Mouse (Mus musculus) CH12F3 (cell line): ENCODE measurements around the gene Cytip.

Experiments used
- in situ Hi-C: fragments of 300-500 bp; cut with MboI; formaldehyde crosslinking; loops from 2 replicates; pipeline ENCODE4 v1.14.3; 2020; ENCODE audit warnings: low sequenced_read_pairs

Gene Cytip

DNA sequence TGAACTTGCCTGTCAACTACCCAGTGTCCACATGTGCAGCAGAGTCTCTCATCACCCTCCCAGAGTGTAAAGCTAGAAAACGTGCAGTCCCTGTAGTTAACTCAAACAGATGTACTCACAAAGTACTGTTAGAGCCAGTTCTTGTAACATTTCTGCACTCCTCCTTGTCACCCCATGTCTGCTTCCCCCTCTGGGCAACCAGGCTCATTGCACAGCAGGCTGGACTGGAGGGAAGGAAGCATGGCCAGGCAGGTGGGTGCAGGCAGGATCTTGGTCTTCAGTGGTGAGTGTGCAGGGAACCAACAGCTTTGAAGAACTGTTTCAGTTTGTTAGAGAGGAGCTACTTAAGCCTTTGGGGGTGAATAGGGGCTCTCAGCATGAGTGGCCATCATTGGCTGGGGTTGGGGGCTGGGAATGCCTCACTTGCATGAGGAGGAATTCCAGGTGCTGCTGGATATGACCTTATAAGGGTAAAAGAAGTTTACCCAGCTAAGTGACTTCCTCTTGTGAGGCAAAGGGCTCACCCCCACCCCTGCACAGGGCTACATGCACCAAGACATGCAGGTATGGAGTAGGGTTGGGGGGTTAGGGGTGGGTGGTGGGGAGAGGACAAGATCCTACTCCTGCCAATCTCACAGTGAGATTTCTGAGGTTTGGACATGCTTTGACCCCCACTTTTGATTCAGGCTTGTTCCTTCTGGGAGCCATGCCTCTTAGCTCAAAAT is 31.7 kb downstream of the Cytip start:
- in situ Hi-C loops, result no loop called here

DNA sequence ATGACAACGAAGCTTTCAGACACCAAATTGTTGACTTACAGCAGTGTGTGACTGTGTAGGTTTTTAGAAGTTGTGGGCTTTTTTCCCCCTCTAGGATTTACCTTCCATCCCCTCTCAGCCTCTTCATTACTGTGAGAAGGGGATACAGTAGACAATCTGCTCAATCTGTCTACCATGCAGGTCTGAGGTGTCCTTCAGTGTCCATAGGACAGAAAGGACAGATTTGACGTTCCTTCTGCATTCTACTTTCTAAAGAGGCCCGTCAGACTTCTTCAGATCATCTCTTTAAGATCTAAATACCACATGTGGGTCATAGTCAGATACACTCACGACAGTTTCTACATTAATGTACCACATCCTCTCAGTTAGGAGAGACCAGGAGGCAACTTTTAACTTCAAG is 33.5 kb downstream of the Cytip start:
- in situ Hi-C loops, result no loop called here

DNA sequence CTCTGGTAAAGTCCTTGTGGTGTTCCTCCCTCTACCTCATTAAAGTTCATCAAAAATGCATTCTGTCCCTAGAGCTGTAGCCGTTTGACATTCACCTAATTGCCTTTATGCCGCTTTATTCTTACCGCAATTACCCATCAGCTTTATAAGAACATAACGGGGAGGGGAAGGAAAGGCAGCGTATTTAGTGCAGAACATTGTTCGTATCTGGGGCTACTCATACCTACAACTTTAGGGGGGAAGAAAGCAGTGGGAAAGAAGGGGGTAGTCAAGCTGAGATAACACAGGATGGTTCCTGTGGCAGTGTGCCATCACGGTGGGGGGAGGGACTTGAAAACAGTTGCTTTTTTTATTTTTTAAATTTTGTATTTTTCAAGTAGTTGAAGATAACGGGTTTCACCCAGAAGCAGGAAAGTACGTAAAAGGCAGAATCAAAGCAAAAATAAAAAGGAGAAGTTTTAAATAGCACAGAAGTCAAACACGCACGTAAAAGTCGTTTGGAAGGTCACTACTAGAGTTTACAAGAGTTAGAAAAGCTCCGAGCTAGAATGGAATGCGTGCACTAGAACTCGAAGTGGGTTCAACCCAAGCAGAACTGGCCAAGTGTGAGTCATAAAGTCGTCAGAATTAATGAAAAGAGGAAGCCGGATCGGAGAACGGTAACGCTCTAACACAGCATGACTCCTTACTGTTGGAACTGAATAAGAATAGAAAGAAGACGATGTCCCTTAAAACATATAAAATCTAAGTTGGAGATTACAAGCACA is 34.6 kb downstream of the Cytip start:
- in situ Hi-C loops, result no loop called here

DNA sequence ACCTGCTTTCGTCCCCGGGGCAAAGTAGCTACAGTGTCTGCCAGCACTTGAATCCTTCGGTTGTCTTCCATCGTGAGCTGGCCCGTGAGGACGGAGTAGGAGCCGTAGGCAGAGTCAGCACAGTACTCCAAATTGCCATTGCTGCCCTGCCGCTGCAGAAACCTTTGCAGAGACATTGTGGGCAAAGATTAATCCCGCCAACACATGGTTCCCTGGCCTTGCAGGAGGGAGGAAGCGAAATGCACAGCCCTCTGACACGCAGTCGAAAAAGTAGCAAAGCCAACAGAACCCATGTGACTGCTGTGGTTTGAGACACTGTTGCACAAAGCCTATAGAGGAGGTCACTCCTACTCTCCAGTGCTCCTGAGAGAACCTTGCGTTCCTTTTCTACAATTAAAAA is 35.5 kb downstream of the Cytip start:
- in situ Hi-C loops, result no loop called here

DNA sequence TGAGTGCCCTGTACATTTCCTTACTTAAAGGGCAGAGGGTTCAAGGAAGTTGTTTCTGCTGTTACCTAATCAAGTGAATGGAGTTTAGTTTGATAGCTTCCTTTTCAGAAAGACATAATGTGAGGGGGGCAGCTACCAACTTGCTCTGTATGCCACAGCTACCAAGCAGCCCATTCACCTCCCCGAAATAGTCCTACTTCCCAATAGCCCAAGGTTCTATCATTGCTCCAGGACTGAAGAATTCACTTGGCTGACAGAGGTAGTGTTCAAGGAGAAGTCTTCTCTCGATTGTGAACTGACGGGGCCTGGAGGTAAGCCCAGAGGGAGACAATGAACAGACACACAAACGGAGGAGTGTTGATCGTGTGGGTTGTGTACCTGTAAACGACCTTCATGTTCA is 36.2 kb downstream of the Cytip start:
- in situ Hi-C loops, result no loop called here

DNA sequence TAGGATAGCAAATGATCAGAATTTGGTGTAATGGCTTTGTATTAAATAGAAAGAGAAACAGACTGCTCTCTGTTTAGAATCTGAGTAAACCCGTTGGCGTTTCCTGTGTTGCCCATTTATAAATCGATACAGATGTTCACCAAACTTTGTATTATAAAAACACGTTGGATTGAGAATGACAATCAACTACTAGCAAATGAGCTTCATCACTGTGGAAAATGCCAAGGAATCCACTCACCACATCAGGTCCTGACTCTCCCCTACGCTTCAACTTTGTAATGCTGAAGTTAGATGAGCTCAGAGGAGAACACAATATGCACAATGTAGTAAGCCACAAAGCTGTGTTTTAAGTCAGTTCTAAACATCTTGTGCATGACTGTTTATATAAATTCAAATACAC is 36.8 kb downstream of the Cytip start:
- in situ Hi-C loops, result no loop called here

DNA sequence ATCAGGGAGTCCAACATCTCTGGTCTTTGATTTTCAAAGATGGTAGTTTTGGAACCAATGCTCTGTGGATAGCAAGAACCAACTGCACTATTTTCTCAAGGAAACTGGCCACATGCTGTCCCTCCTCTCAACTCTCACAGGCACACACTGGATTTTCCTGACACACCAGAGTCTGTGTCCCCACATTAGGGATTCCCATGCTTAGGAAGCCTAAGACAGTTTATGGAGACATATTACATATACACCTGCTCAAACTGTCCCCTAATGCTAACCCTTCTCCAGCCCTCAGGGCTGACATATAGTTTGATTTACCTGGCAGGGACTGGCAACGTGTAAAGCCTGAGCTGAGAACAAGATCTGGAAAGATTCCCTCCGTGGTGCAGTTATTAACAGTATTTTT is 37.2 kb downstream of the Cytip start:
- in situ Hi-C loops, result no loop called here

DNA sequence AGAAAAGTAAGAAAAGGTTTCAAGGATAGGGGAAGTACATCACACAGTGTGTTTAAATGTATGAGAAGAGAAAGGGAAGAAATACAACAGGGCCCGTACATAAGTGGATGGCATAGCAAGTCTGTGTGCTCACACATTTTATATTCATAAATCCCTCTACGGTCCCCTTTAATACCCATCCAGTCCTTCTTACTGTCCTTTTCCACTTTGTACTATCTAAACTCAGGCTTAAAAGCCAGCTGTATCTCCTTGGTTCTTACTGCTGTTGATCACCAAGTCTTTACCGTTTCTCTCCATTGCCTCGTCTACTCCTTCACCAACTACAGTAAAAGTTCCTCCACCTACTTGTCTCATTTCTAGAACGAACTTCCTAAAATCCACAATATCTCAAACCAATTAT is 37.9 kb downstream of the Cytip start:
- in situ Hi-C loops, result no loop called here

DNA sequence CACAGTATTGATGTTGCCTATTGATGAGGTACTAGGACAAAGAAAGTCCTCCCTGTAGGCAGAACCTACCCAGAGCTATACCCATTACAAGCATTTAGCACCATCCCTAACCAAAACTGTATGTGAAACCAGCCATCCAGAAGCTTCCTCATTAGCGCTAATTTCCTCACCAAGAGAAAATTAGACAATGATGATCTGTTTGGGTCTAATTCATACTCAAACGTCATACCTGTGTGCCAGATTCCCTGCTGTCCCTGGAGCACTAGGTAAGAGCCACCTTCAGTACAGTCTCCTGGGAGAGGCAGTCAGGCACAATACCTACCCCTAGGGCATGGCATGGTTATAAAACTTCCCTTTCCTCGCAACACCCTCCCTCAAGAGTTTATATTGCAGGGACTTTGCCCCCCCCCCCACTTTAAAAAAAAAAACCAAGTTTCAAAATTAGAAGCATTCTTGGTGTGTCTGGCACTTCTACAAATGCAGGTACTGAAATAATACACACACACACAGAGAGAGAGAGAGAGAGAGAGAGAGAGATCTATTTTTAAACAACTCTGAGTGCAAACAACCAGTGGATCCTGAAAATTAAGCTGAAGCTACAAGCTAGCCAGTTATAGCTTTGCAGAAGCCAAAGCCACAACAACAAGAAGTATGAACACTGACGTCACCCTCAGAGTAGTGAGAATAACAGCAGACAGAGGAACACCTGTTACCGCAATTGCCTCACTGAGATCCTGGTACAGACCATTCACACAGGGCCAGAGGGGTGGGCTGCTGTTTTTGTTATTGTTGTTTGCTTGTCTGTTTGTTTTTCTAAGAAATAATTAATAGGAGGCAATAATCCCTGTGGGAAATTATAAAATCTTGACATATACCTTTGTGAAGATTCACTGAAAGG is 38.6 kb downstream of the Cytip start:
- in situ Hi-C loops, result no loop called here

DNA sequence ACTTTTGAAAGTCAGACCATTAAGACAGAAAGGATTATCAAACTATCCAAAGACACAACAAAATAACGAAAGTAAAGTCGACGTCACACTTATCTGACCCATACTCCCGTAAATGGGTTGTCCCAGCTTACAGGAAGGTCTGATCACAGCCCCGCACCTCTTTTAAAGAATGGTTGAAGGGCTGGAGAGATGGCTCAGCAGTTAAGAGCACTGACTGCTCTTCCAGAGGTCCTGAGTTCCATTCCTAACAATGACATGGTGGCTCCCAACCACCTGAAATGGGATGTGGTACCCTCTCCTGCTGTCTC is 39.3 kb downstream of the Cytip start:
- in situ Hi-C loops, result no loop called here

DNA sequence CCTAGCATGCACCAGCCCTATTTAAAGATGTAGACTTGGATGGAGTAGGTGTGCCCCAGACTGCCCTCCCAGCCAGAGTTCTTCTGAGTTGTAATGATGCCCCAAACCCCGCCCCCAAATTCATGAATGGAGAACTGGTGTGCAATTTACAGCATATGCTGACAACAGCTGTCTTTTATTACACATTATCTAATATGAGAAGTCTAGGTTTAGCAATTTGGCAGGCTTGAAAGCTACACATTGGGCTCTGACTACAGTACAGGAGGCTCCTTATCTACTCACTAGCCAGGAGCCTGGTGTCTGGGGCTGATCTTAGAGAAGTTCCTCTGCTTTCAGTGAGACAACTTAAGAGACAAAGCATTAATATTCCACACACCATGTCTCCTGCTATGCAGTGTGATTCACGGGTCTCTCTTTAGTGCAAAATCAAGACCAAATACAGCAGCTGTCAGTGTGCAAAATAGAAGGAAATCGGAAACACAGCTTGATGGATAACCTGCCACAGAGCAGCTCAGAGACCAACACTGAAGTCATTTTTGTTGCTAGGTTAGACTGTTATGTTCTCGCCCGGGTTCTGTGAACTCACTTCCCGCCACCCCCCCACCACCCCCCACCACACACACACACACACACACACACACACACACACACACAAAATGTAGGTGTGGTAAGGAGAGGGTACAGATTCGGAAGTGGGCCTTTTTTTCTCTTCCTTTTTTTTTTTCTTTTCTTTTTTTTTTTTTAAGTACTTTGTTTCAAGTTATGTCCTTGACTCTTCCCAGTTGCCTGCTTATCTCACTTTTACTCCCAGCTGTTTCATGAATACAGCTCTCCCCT is 39.8 kb downstream of the Cytip start:
- in situ Hi-C loops, result no loop called here

DNA sequence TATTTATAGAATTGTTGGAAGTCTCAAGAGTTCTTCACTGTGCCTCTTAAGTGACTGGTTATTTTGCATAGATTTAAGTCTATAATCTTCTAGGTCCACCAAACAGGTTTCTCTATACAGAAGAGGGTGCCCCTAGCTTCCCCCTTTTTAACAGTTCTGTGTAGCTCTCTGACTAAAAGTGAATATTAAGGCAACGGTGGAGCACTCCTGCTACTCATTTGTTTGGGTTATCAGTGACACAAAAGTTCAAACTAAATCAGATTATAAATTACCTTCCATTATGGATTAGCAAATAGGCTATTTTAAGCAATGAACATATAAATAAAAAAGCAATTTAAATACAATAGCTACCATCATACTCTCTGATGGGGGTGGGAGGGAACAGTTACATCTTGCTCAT is 40.8 kb downstream of the Cytip start:
- in situ Hi-C loops, result no loop called here

DNA sequence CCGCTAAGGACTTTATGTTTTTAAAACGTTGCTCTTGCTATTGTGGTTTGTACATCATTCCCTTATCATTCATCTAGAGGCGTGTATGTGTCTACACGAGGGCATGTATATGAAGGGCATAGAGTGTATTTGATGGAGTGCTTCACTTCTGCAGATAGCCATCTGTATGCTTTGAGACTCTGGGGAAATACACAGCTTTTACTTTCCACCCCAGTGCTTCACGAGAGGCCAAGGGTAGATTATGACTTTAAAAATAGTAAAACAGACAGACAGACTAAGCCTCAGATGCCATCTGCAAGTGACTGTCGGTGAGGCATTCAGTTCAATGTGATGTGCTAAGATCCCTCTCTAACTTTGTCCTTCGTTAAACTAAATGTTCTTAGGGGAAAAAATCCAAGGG is 41.6 kb downstream of the Cytip start:
- in situ Hi-C loops, result no loop called here

DNA sequence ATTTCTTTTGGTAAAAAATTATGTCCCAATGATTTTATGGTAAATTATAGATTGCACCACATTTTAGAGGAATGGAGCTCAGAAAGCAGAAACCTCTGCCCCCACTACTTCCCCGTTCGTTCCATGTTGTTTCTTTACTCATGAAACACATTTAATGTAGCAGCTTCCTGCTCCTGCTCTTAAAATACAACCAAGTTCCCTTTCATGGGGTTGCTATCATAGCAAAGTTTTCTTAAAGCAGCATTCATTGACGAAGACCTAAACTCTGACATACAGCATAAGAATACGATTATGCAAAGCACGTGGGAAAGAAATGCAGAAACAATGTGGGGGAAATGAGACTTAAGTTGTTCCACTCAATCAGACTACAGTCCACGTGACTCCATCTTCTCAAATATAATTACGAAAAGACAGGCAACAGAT is 45.3 kb downstream of the Cytip start:
- in situ Hi-C loops, result no loop called here

DNA sequence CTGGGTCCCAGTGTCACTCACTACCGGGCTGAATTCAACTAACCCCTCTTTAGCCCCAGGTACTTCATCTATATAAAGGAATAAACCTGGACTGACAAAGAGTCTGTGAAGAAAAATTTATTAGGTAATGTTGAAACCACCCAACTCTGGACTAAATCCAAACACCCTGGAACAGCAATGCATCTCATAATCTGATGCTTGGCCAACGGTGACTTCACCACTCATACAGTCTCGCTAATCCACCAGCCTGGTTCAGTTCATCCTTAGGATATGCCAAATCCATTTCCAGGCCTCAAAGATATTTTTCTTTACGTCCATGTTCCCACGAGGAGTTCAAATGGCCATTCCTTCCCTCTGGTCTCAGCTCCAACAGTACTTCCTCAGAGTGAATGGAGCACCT is 48.8 kb downstream of the Cytip start:
- in situ Hi-C loops, result no loop called here

DNA sequence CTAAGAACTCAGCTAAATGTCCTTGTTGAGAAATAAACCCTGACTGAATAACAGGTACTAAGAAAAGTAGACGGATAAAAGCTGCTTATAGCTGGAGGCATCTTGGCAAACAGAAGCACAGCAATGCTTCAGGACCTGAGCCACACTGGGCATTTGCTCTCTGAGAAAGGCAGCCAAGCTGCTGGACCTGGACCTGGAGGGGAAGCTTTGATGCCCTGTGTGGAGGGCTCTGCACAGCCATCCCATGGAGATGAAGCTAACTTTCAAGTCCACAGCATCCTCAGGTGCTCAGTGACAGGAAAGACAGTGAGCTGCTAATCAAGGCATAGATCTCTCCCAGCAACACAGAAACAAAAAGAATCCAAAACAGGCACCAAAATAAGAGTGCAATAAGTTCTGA is 54.8 kb downstream of the Cytip start:
- in situ Hi-C loops, result no loop called here

DNA sequence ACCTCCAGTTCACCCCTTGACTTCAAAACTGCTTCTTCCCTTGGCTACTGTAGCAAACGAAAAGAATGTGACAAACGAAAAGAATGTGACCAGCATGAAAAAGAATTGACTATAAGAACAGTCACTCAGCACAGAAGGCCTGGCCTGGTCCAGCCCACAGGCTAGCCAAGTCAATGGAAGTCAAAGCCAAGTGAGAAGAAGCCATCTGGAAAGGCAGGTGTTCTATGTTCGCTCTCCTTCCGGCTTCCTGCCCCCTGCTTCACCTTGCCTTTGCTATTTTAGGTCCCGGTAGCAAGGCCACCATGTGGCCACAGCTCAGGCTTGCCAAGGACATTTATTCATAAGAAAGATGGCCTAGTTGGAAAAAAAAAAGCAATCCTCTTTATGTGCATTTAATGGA is 56.7 kb downstream of the Cytip start:
- in situ Hi-C loops, result no loop called here

DNA sequence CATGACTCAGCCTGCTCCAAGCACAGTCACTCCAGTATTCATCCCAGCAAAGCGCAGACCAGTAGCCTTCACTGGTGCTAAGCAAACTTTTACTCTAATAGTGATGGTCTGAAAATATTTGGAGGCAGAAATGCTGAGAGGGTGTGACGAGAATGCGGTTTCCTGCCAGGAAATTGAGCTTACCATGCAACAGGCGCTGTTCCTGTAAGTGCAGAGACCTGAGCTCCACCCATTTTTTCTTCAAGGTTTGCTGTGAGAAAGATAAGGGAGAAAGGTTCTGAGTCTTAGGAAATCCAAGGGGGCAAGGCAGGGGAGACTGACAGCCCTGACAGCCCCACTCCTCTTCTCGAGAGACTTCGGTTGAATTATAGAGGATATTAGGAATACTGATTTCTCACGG is 57.7 kb downstream of the Cytip start:
- in situ Hi-C loops, result no loop called here

DNA sequence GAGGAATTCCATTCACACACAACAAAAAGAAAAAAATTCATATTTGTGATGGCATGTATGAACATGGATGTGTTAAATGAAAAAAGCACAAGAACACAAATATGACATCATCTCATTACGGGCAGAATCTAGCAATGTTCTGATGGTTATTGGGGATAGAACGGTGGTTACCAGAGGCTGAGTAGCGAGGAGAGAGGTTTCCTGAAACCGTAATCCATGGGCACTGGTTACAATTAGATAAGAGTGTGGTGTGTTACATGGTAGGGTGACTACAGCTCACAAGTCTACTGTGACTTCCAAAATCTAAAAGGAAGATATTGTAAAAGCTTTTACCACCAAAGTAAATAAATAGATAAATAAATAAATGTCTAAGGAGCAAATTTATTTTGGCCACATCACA is 58.8 kb downstream of the Cytip start:
- in situ Hi-C loops, result no loop called here

DNA sequence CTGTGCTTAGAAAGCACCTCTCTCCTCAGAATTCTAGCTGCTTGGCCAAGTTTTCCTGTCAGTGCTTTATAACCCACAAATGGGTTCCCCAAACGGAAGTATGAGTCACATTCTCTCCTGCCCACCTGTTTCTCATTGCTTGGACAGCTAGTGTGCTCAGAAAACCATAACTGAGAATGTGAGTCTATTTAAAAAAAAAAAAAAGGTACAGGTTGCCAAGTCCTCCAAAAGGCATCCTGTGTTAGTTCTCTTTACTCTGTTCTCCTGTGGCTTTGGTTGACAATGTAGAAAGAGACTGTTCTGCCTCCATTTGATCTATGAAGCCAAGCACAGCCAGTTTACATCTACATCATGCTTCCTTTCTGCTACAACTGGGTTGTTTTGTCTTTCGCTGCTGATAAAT is 60.3 kb downstream of the Cytip start:
- in situ Hi-C loops, result no loop called here

DNA sequence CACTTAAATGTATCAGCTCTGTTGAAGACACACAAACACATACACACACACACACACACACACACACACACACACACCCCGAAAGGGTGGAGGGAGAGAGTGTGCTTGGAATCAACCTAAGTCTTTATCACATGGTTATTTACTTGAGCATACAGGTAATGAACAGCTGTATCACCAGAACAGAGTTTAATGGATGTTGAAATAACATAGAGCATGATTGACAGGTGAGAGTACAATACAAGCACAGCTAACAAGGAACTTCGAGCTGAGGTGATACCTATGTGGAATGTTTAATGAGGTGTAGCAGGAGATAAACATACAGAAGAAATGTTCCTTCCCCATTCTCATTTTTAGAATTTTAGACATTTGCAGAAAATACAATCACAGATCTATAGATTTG is 62.7 kb downstream of the Cytip start:
- in situ Hi-C loops, result no loop called here
